Mouse (Mus musculus) urinary bladder, postnatal 10 days (tissue): ENCODE measurements around the gene Grem1.

Source experiments
- DNase-seq: peaks from one replicate; pipeline ENCODE4 v3.0.0; 2022; ENCODE audit warnings: low spot score

Gene Grem1

DNA sequence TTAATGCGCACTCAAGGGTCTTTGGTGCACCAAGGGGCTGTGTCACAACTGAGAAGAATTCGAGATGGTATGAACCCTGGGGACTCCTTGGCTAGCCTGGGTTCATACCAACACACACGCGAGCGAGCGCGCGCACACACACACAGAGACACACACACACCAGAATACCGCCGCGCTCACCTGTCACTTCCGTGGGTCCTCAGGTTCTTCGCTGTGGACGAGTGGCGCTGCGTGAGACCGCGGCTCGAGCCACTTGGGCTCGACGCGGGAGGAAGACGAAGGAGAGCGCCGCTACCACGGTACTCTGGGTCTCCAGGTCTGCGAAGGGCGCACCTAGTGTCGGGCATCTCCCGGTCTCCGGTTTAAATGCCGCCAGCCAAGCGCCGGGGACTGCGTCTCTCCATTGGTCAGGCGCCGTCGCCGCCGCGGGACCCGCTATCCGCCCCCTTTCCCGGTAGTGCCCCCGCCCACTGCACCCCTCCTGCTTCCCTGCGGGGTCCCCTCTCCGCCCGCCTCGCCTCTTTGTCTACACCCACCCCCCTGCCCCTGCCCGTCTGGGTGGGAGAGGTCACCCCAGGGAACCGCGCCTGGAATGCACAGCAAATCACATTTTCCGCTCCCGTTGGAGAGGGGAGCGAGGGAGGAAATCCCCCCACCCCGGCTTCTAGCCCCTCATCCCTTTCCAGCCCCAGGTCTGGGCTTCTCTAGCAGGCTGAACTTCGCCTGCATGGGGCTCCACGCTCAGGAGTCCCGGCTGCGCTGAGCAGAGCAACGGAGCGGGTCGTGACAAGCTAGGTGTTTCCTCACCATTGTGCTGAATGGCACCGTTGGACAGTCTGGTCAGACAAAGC lies at the start of gene Grem1:
Grem1 (minus strand) TSS at position 336 of the 851 bp plus-strand sequence.
- no peak for DNase-seq

DNA sequence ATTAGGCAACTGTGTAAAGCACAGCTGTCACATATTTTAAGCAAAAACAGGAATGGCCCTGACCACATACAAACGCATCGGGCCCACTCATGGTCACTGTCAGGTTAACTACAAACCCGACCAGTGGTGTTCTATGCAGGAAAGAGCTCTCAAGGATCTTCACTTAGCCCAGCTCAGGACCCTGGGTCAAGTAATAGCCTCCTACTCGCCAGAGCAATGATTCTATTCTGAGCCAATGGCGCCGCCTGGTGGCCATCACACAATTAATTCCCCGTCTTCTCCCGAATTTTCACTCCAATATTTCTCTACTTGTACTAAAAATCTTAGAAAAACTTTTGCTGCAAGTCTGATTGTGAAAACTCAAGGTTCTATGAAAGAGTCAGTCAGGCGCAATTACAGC lies 49.2 kb upstream of the Grem1 start:
- peak; percentile 33 for DNase-seq

DNA sequence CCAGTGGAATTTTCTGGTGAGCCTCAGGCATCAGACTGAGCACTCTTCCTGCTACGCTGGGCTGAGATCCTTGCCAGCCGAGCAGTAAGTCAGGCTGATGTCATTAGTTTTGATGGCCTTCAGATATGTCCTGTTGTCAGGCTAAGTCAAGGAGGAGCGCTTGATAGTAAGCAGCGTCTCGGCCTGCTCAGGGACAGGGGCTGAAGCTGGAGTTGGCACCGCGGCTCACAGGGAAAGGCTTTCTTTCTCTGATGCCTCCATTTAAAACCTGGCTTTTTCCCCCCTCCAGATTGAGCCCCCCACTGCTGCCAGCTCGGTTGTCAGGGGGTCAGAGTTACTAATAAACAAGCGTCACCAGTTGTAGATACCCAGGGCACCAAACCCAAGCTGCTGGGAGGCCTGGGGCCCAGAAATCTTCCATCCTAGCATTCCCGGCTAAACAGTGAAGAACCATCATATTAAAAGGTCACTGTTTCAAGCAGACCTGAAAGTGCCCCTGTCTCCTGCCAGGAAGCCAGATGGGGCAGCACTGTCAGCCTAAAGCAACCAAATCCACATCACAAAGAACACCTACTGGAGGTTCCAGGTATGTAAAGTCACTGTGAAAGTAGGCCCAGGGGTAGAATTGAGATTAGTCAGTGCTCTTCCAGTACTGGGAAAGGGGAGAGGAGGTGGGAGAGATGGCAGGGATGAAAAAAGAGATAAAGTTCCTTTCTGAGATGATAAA lies 48.6 kb upstream of the Grem1 start:
- DNase-seq = no peak

DNA sequence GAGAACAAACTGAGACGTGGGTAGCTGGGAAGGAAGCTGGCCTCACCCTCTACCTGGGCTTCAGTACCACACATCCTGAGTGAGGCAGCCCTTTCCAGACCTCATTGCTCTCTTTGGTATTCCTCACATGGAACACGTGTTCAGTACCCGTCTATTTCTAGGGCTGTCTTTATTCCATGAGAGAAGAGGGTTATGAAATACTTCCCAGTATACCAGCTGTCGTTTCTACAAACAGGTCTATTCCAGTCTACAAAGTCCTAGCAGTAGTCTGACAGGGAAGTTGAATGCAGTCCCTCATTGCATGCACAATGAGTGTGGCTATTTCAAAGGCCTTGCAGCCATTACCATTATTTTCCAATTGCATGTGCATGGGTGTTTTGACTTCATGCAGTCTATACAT lies 47.3 kb upstream of the Grem1 start:
- no peak for DNase-seq

DNA sequence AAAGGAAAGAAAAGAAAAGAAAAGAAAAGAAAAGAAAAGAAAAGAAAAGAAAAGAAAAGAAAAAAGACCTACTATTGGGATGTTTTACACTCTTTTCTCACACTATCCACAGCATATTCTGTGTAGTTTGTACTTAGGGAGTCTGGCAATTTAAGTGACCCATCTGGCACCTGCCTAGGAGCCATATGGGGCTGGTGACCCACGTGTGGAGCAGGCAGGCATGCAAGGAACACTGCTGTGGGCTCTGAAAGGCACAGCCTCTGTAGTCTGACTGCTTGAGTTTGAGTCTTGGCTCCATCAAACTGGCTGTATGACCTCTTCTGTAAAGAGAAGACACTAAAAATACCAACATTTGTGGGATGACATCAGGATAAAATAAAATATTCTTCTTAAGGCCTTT lies 45.3 kb upstream of the Grem1 start:
- no peak for DNase-seq

DNA sequence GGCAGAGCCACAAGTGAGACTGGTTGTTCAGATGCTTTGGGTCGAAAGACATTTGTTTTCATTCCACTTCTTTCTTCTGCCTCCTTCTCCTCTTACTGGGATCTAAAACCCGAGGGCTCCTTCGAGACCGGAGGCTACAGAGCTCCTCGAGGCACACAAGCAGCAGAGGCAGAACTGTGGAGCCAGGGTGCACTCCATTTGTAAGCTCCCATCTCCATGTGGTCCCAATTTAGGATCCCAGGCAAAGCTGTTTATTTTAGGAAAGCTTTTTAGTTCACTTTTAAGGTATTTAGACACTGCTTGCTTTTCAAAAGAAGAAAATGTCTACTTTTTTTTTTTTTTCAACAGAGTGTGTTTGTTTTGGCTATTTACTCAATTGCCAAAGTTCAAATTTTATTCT lies 42.4 kb upstream of the Grem1 start:
- DNase-seq = no peak

DNA sequence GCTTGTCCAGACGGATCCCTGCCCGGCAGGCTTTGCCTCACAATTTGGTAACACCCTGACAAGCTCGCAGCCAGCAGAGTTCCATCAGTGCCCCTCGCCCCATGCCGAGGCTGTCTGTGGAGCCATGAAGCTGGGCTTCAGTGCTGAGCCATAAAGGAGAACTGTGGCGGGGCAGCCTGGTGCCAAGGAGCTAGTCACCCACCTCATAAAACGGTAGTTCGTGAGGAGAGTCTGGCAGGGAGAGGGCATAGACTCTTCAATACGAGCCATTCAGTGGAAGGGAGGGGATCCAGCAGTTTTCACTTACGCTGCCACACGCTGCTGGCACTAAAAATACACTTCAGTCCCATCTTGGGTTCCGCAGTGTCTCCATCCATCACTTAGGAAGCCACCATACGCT lies 40.2 kb upstream of the Grem1 start:
- DNase-seq = no peak

DNA sequence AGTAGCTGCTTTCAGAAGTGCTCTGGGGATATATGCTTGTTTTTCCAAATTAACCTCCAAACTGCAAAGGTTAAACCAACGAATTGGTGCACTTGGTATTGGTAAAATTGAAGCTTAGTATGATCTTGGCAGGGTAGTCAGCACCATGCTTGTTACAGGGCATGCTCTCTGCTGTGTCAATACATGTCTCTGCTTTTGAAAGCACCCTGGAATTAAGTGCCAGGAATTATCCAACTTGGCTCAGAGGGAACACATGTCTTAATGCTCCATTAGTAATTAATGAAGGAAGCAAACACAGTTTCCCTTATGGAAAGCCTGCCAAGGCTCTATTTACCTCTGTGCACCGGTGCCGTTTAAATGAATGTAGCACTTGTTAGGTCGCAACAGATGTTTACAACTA lies 36.7 kb upstream of the Grem1 start:
- no peak for DNase-seq

DNA sequence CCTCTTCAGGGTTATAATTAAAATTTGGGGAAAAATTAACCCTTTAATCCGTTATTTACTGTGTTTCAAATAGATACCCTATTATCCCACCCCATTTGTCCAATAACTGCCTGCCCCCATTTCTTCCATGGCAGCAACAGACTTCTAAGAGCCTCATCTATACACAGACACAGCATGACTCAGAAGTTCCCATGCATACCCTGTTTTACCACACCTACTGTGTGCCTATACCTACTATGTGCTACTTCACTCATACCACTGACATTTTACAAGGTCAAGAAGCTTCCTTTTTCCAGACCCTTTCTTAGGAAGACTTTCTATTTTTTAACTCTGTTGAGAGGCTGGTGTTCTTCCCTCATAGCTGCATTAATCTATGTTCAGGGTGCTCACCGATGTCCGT lies 35.1 kb upstream of the Grem1 start:
- no peak for DNase-seq

DNA sequence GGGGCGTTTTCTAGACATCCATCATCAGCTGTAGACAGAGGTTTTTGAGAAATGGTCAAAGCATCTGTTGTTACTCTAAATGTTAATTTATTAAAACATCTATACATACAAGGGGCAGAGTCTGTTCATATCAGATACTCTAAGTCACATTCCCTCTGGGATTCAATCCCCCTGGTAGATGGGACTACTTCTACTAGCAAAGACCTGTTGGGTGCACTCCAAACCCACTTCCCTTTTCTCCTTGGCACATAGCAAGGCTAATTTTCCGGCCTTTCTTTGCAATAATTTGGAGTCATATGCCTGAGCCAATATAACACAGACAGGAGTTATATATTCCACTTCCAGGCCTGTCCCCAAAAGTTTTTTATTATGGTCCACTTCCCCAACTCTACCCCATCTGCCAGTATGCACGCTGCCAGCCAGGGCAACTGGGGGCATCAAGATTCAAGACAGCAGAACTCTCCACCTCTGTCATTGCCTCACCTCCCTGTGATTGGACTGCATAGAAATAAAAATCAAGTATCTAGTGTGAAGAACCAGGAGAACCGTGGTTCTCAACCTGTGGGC lies 30.5 kb upstream of the Grem1 start:
- no peak for DNase-seq

DNA sequence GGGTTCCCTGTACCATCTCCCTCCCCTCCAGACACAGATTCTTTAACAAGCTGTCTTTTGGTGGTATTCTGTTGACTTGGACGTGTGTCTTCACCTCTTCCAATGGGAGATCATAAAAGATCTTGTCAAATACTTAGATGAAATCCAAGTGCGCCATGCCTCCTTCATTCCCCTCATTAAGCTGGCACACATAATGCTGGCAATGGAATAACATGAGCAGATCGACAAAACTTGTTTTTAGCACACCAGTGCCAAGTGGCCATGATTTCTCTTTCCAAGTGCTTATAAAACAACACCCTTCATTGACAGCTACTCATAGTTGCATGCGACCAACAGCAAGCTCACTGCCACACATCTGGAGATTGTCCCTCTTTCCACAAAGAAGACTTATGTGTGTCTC lies 29.4 kb upstream of the Grem1 start:
- DNase-seq = no peak

DNA sequence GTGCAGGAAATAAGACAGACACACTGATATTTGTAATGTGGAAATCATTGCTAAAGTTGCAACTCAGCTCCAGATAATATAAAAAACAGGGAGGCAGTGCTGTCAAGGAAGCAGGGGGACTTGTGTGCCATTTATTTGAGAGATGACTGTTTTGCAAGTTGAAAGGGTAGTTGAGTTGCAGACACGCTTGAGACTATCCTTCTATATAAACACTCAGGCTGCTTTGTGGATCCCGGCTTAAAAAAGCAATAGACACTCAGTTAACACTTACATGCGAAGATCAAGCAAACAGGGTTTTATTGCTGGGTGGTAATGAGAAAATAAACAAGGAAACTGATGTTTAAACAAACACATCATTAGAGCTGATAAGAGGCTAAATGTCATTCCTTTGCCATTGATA lies 26.4 kb upstream of the Grem1 start:
- DNase-seq = no peak

DNA sequence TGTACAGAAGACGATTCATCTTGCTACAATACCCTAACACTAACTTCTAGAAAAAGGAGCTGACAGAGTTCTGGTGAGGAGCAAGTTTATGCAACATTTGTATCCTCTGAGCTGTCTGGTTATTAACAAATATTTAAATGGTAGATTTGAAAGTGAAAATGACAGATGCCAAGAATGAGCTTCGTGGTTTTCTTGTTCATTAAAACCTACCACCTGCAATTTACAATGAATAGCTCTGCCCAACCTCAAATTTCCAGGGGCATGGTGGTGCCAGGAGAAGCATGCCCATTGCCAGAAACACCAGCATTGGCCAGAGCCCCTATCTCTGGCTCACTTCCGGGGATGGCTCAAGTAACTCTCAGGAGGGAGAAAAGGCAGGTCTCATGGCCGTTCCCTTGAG lies 23.1 kb upstream of the Grem1 start:
- DNase-seq = no peak

DNA sequence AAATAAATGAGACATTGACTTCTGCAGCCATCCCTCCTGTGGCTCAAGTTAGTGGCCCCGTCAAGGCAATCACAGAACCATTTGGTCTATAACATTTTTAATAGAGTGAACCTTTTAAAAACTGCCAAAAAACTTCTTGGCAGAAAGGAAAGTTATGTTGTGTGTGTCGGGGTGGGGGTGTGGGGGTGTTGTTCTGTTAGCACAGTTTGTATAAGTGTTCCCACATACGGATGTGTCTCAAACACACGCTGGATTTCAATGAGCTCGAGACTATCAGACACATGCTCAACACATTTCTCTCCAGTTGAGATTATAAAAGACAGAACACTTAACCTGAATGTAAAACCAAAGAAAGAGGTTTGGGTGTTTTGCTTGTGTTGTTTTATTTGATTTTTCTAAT lies 22.7 kb upstream of the Grem1 start:
- no peak for DNase-seq

DNA sequence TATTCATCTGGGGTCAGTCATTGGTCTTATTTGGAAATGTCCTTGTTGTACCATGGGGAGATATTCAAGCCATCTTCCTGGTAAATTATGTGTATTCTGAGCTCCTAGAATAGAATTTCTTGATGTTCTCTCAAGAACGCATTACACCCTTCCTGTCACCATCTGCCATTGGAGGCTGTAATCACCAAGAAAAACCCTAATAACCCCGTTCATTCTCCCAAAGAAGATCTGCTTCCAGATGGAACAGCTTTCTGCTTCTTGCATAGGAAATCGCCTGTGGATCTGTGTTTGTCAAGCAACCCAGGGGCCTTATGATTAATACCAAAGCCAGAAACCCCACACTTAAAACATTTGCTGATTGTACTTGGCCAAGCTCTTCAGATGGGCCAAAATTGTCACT lies 20.9 kb upstream of the Grem1 start:
- no peak for DNase-seq

DNA sequence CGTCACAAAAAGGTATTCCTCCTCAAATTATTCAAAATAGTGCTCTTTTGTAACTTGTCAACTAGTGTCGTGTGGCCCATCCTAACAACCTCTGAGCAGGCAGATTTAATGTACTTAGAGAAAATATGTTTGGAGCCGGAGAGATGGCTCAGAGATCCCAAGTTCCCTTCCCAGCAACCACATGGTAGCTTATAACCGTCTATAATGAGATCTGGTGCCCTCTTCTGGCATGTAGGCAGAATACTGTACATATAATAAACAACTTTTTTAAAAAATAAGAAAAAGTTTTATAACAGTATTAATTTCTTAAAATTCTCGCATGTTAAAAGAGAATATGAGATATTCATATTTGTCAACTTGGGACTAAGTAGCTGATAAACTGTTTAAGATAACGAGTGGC lies 19.6 kb upstream of the Grem1 start:
- DNase-seq = no peak

DNA sequence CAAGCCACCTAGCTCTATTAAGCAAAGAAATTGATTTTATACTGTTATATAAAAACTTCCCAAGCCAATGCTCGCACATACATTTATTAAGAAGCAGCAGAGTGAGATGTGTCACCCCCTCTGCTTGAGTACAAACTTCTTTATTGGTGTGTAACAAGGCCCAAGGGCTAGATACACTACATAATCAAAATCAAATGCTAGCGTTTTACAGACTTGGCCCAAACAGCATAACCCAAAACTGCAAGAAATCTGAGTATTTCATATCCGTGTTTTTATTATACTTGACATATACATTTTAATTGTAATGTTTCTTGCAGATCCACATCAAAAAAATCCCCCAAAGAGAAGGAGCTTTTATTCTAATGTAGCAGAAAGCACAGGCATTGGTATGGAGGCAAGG lies 17.9 kb upstream of the Grem1 start:
- no peak for DNase-seq

DNA sequence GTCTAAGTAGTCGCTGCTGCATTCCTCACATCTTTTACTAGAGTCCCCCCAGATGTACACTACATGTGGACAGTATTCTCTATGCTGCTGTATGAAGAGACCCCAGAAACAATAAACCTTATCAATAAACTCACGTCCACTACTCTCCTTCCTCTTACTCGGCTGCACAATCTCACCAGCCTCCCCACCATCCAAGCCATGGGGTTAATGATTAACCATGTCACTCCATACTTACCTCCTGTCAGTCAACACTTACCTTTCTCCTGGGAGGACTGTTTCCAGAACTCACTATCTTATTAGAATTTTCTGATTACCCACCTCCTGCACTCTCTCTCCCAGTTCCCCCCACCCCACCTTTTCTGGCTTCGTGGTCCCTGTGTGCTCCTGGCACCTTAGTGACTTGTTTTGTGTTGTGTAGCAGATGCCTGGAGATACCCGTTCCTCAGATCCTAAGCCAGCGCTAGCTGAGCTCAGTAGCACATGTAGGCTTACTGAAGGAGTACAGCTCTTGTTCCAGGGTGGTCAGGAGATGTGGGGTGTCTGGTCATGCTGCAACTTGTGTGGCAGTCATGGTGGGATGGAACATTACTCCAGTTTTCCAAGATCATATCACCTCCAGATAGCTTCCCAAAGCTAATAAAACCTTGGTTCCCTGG lies 15.8 kb upstream of the Grem1 start:
- no peak for DNase-seq

DNA sequence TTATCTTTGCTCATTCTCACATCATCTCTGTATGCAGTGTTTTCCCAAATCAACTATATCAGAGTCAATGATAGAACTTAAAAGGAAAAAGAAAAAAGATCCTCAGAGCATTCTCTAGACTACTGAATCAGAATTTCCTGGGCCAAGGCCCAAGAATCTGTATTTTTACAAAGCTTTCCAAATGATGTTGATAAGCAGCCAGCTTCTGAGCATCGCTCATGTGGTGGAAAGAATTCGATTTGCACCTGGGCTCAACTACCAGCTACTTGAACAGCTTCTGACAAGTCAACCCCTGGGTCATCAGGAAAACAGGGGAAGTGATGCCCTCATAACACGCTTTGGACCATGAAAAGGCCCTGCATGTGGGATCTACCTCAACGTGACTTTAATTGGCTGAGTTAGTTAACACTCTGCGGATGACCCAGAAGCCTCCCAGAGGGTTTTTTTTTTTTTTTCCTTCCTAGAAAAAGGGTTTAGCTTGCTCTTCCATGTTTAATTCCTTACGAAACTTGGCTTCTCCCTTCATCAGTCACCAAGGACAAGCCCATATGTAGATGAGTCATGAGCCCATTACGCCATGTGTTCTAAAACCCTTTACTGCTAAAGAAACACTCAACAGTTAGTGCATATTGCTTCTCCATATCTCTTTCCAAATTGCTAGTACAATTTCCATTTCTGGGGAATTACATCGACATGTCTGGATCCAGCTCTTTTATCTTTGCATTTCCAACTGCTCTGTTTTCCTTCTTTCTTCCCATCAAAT lies 10.3 kb upstream of the Grem1 start:
- DNase-seq = no peak

DNA sequence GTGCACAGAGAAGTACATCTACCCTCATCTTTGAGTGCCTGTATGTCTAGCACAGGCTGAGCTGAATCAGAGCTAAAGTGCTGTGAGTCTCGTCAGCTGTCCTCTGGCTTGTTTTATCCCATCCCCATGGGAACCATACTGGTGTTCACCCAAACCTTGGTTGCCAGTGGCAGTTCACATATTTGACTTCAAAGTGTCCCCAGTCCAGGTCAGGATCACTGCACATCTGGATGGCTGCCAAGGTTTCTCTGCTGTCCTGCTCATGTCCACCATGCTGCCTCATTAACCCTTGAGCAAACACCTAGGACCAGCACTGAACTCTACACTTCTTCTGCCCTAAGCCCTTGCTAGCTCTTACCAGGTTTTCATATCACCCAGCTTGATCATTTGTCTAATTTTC lies 7.4 kb upstream of the Grem1 start:
- DNase-seq = no peak

DNA sequence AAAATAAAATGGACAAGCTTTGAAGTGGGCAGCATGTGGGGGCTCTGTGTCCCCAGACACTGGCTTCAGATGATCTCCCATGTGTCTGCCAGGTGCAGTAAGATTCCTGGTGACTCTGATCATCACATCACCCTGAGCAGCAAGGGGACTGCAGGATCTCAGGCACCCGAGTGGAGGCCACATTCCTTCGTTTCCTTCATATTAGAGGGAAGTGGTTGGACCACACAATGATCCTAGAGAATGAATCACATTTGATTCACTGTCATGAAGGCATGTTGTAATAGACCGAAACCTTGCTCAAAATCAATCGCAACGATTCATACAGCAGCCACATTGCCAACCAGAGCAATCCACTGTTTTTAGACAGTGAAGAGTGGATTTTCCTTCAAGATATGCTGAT lies 6.5 kb upstream of the Grem1 start:
- DNase-seq = no peak
